Mouse (Mus musculus): Measurements from ENCODE around the gene Galnt9. TPM values are rescaled to one million over a fixed set of nuclear protein-coding genes. Genes with fewer than 3 reads are reported as not detected.

Galnt9 gene
- polyA plus RNA-seq, 1 experiment, result 0.11 TPM

- Histone ChIP-seq H3K79me2 (ENCODE audit: control insufficient read depth, insufficient read depth) (no peaks in the 10 kb centered on the region), H3K36me3 (ENCODE audit: control insufficient read depth, insufficient read depth) (no peaks in the 10 kb centered on the region), H3K27me3 (ENCODE audit: control insufficient read depth, insufficient read depth, insufficient read length) (peaks cover 14% of the 10 kb centered on the region), H3K4me2 (ENCODE audit: low read depth) (no peak overlapping the region), H3ac (ENCODE audit: control insufficient read depth, insufficient read length) (no peak overlapping the region), H3K4me3 (no peak overlapping the region)
- TF ChIP-seq POLR2A (IDR thresholded peaks at IDR 0.05; ENCODE audit: insufficient read length, low read depth), result no peak
- no peak for TF ChIP-seq SRF (IDR thresholded peaks at IDR 0.05; ENCODE audit: control insufficient read depth, insufficient read length, low read depth)
- TF ChIP-seq USF1 (IDR thresholded peaks at IDR 0.05; ENCODE audit: low read depth), result no peak
- no peak for TF ChIP-seq MYOG (IDR thresholded peaks at IDR 0.05; ENCODE audit: control insufficient read depth in 1 of 3, insufficient read depth in 1 of 3, insufficient read length in 2 of 3, low read depth in 2 of 3)
- TF ChIP-seq REST (IDR thresholded peaks at IDR 0.05; ENCODE audit: insufficient read depth, insufficient read length), result no peak
- TF ChIP-seq CEBPB (IDR thresholded peaks at IDR 0.05; ENCODE audit: insufficient read depth, poor library complexity, severe bottlenecking), result no peak
- no peak for TF ChIP-seq POLR2AphosphoS2 (IDR thresholded peaks at IDR 0.05; ENCODE audit: insufficient read length, low read depth)
- TF ChIP-seq TCF12 (IDR thresholded peaks at IDR 0.05; ENCODE audit: insufficient read depth, poor library complexity, severe bottlenecking), result no peak
- no peak for TF ChIP-seq MYOD1 (IDR thresholded peaks at IDR 0.05; ENCODE audit: control insufficient read depth in 1 of 3, insufficient read length in 2 of 3, low read depth in 2 of 3)
- no peak for TF ChIP-seq MAX (IDR thresholded peaks at IDR 0.05; ENCODE audit: low read depth)
- no peak for TF ChIP-seq TCF3 (IDR thresholded peaks at IDR 0.05; ENCODE audit: insufficient read length, low read depth)
- no peak for TF ChIP-seq E2F4 (IDR thresholded peaks at IDR 0.05; ENCODE audit: insufficient read depth)
Observed at GRCm38 (mm10) chr5:110638306-110639074, 94.3 kb downstream of the Galnt9 start.

- no peaks in the 10 kb centered on the region for H3K36me3 ChIP-seq (ENCODE audit: control insufficient read depth, insufficient read depth)
- peak overlapping the region; percentile 56 for H3K4me2 ChIP-seq (ENCODE audit: low read depth)
- no peaks in the 10 kb centered on the region for H3K79me2 ChIP-seq (ENCODE audit: control insufficient read depth, insufficient read depth)
- no peak for TF ChIP-seq USF1 (IDR thresholded peaks at IDR 0.05; ENCODE audit: low read depth)
- no peak for TF ChIP-seq E2F4 (IDR thresholded peaks at IDR 0.05; ENCODE audit: insufficient read depth)
- TF ChIP-seq SRF (IDR thresholded peaks at IDR 0.05; ENCODE audit: control insufficient read depth, insufficient read length, low read depth), result no peak
- TF ChIP-seq TCF3 (IDR thresholded peaks at IDR 0.05; ENCODE audit: insufficient read length, low read depth), result no peak
- TF ChIP-seq CEBPB (IDR thresholded peaks at IDR 0.05; ENCODE audit: insufficient read depth, poor library complexity, severe bottlenecking), result no peak
- no peak for TF ChIP-seq REST (IDR thresholded peaks at IDR 0.05; ENCODE audit: insufficient read depth, insufficient read length)
- TF ChIP-seq TCF12 (IDR thresholded peaks at IDR 0.05; ENCODE audit: insufficient read depth, poor library complexity, severe bottlenecking), result no peak
- no peak for TF ChIP-seq POLR2AphosphoS2 (IDR thresholded peaks at IDR 0.05; ENCODE audit: insufficient read length, low read depth)
- no peak for TF ChIP-seq MAX (IDR thresholded peaks at IDR 0.05; ENCODE audit: low read depth)
- TF ChIP-seq MYOG (IDR thresholded peaks at IDR 0.05; ENCODE audit: control insufficient read depth in 1 of 3, insufficient read depth in 1 of 3, insufficient read length in 2 of 3, low read depth in 2 of 3), result no peak
- TF ChIP-seq POLR2A (IDR thresholded peaks at IDR 0.05; ENCODE audit: insufficient read length, low read depth), result no peak
- no peak for TF ChIP-seq MYOD1 (IDR thresholded peaks at IDR 0.05; ENCODE audit: control insufficient read depth in 1 of 3, insufficient read length in 2 of 3, low read depth in 2 of 3)
- H3K27me3 ChIP-seq (ENCODE audit: control insufficient read depth, insufficient read depth, insufficient read length), result peaks cover 10% of the 10 kb centered on the region
- H3K4me3 ChIP-seq, result no peak overlapping the region
- no peak overlapping the region for H3ac ChIP-seq (ENCODE audit: control insufficient read depth, insufficient read length)
Observed at GRCm38 (mm10) chr5:110639459-110639858, 95.3 kb downstream of the Galnt9 start.

DNA sequence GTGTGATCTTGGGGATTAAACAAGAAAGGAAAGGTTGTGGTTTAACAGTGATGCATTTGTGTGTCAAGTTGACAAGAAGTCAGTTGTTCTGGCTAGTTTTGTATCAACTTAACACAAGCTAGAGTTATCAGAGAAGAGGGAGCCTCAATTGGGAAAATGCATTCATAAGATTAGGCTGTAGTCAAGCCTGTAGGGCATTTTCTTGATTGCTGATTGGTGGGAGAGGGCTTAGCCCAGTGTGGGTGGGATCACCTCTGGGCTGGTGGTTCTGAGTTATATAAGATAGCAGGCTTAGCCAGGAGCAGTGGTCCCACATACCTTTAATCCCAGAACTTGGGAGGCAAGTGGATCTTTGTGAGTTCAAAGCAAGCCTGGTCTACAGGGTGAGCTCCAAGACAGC, 102.2 kb downstream of the Galnt9 start:
- TF ChIP-seq MYOD1 (IDR thresholded peaks at IDR 0.05; ENCODE audit: control insufficient read depth in 1 of 3, insufficient read length in 2 of 3, low read depth in 2 of 3) (no peak), TCF12 (IDR thresholded peaks at IDR 0.05; ENCODE audit: insufficient read depth, poor library complexity, severe bottlenecking) (no peak), CEBPB (IDR thresholded peaks at IDR 0.05; ENCODE audit: insufficient read depth, poor library complexity, severe bottlenecking) (no peak), POLR2AphosphoS2 (IDR thresholded peaks at IDR 0.05; ENCODE audit: insufficient read length, low read depth) (no peak), TCF3 (IDR thresholded peaks at IDR 0.05; ENCODE audit: insufficient read length, low read depth) (no peak), POLR2A (IDR thresholded peaks at IDR 0.05; ENCODE audit: insufficient read length, low read depth) (no peak), USF1 (IDR thresholded peaks at IDR 0.05; ENCODE audit: low read depth) (no peak), MAX (IDR thresholded peaks at IDR 0.05; ENCODE audit: low read depth) (no peak), REST (IDR thresholded peaks at IDR 0.05; ENCODE audit: insufficient read depth, insufficient read length) (no peak), SRF (IDR thresholded peaks at IDR 0.05; ENCODE audit: control insufficient read depth, insufficient read length, low read depth) (no peak), MYOG (IDR thresholded peaks at IDR 0.05; ENCODE audit: control insufficient read depth in 1 of 3, insufficient read depth in 1 of 3, insufficient read length in 2 of 3, low read depth in 2 of 3) (no peak), E2F4 (IDR thresholded peaks at IDR 0.05; ENCODE audit: insufficient read depth) (no peak)
- H3K36me3 ChIP-seq (ENCODE audit: control insufficient read depth, insufficient read depth), result peaks cover 11% of the 10 kb centered on the region
- no peak overlapping the region for H3ac ChIP-seq (ENCODE audit: control insufficient read depth, insufficient read length)

GRCm38 (mm10) chr5:110652719-110653648, 108.8 kb downstream of the Galnt9 start, which contains the start of the genes Noc4l and Ddx51:
Gene Noc4l, minus strand, starts transcription at chr5:110653417.
Gene Ddx51, plus strand, starts transcription at chr5:110653451.
- H3K27me3 ChIP-seq (ENCODE audit: control insufficient read depth, insufficient read depth, insufficient read length), result no peaks in the 10 kb centered on the region
- H3ac ChIP-seq (ENCODE audit: control insufficient read depth, insufficient read length), result peak within 1 kb of the TSS; percentile 91
- peak within 1 kb of the TSS; percentile 87 for H3K4me2 ChIP-seq (ENCODE audit: low read depth)
- no peak for TF ChIP-seq CEBPB (IDR thresholded peaks at IDR 0.05; ENCODE audit: insufficient read depth, poor library complexity, severe bottlenecking)
- peak; percentile 35 for TF ChIP-seq POLR2AphosphoS2 (IDR thresholded peaks at IDR 0.05; ENCODE audit: insufficient read length, low read depth)
- TF ChIP-seq MYOG (IDR thresholded peaks at IDR 0.05; ENCODE audit: control insufficient read depth in 1 of 3, insufficient read depth in 1 of 3, insufficient read length in 2 of 3, low read depth in 2 of 3), result peak in 1 of 3 experiments; percentile 13
- no peak for TF ChIP-seq TCF12 (IDR thresholded peaks at IDR 0.05; ENCODE audit: insufficient read depth, poor library complexity, severe bottlenecking)
- peak; percentile 88 for TF ChIP-seq SRF (IDR thresholded peaks at IDR 0.05; ENCODE audit: control insufficient read depth, insufficient read length, low read depth)
- TF ChIP-seq USF1 (IDR thresholded peaks at IDR 0.05; ENCODE audit: low read depth), result no peak
- TF ChIP-seq TCF3 (IDR thresholded peaks at IDR 0.05; ENCODE audit: insufficient read length, low read depth), result no peak
- TF ChIP-seq POLR2A (IDR thresholded peaks at IDR 0.05; ENCODE audit: insufficient read length, low read depth), result peak; percentile 73
- TF ChIP-seq E2F4 (IDR thresholded peaks at IDR 0.05; ENCODE audit: insufficient read depth), result peak; percentile 48
- TF ChIP-seq MYOD1 (IDR thresholded peaks at IDR 0.05; ENCODE audit: control insufficient read depth in 1 of 3, insufficient read length in 2 of 3, low read depth in 2 of 3), result peak in 1 of 3 experiments; percentile 22
- no peak for TF ChIP-seq MAX (IDR thresholded peaks at IDR 0.05; ENCODE audit: low read depth)
- peak within 1 kb of the TSS; percentile 82 for H3K4me3 ChIP-seq
- H3K36me3 ChIP-seq (ENCODE audit: control insufficient read depth, insufficient read depth), result peaks cover 23% of the 10 kb centered on the region
- peaks cover 17% of the 10 kb centered on the region for H3K79me2 ChIP-seq (ENCODE audit: control insufficient read depth, insufficient read depth)

More for the DNA sequence above, 102.2 kb downstream of the Galnt9 start:
- Histone ChIP-seq H3K27me3 (ENCODE audit: control insufficient read depth, insufficient read depth, insufficient read length) (no peaks in the 10 kb centered on the region), H3K4me2 (ENCODE audit: low read depth) (no peak overlapping the region), H3K79me2 (ENCODE audit: control insufficient read depth, insufficient read depth) (no peaks in the 10 kb centered on the region), H3K4me3 (no peak overlapping the region)

All from myocyte (in vitro differentiated cells).